Mouse (Mus musculus): ENCODE measurements around the gene Tspan15.

The Tspan15 gene

GRCm38 (mm10) chr10:62230708-62231394 lies at the start of gene Tspan15:
TSS of gene Tspan15 (minus strand) at chr10:62231251.
- peak; percentile 74 to 78 for DNase-seq (ENCODE audit: low spot score in 2 of 2)

GRCm38 (mm10) chr10:62279671-62280070 lies 48.6 kb upstream of the Tspan15 start:
- no peak for DNase-seq (ENCODE audit: low spot score in 2 of 2)

DNA sequence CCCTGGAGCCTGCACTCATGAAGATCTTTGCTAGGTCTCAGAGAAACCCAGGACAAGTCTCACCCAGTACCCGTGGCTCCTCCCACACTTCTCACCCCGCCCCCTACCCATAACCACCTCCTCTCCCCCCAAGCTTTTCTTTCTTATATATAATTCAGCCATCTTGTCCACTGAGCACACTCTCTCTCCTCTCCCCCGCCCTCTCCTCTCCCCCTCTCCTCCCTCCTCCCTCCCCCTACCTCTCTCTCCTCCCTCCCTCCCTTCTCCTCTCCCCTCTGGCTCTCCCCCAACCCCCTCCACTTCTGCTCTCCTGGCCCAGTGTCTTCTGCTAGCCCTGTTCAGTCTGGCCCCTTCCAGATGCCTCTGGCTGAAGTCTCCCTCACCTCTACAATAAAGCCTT lies 48.0 kb upstream of the Tspan15 start:
- no peak for DNase-seq (ENCODE audit: low spot score in 2 of 2)

- DNase-seq (ENCODE audit: low spot score in 2 of 2) = no peak
Measured at GRCm38 (mm10) chr10:62277499-62278293, 46.6 kb upstream of the Tspan15 start.

DNA sequence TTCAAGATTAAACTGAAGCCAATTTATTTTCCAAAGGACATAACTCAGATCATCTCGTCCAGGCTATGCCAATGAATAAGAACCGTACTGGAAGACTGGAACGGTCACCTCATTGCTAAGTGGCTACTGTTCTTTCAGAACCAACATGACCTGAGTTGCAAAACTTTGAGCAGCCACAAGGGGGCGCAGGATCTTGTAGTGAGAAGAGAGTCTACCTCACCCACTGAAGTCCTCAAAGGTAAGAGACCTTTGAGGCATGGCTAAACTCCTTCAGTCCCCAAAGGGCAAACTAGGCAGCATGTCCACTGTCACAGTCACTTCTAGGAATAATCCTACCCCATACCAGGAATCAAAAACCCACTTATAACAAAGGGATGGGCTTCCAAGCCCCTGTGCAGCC lies 44.2 kb upstream of the Tspan15 start:
- peak; percentile 65 to 84 for DNase-seq (ENCODE audit: low spot score in 2 of 2)

- no peak for DNase-seq (ENCODE audit: low spot score in 2 of 2)
Measured at GRCm38 (mm10) chr10:62269278-62269677, 38.2 kb upstream of the Tspan15 start.

- DNase-seq (ENCODE audit: low spot score in 2 of 2) = no peak
Measured at GRCm38 (mm10) chr10:62264299-62264698, 33.2 kb upstream of the Tspan15 start.

DNA sequence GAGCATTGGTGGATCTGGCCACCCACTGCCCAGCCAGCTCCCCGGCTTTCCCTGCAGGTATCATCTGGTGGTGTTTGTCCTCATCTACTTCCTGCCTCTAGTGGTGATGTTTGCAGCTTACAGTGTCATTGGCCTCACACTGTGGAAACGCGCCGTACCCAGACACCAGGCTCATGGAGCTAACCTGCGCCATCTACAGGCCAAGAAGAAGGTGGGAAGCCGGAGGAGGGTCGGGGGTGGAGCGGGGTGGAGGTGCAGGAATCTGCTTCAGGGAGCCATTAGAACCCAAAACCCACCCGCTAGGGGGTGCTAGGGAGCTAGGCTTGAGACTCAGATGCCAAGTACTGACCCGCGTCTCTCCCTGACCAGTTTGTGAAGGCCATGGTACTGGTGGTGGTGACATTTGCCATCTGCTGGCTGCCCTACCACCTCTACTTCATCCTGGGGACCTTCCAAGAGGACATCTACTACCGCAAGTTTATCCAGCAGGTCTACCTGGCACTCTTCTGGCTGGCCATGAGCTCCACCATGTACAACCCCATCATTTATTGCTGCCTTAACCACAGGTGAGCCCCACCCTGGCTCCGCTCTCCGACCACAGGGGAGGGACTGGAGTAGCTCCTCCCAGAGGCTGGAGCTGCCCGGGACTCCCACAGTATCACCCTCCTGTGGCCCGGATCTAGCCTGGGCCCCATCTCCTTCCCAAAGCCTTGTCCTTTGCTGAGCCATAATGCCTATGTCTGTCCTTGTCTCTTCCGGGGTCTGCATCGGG lies 30.2 kb upstream of the Tspan15 start:
- DNase-seq (ENCODE audit: low spot score in 2 of 2) = peak; percentile 24 to 40

GRCm38 (mm10) chr10:62258298-62258697 lies 27.2 kb upstream of the Tspan15 start:
- no peak for DNase-seq (ENCODE audit: low spot score in 2 of 2)

GRCm38 (mm10) chr10:62252496-62253235 lies 21.6 kb upstream of the Tspan15 start:
- DNase-seq (ENCODE audit: low spot score in 2 of 2) = no peak

DNA sequence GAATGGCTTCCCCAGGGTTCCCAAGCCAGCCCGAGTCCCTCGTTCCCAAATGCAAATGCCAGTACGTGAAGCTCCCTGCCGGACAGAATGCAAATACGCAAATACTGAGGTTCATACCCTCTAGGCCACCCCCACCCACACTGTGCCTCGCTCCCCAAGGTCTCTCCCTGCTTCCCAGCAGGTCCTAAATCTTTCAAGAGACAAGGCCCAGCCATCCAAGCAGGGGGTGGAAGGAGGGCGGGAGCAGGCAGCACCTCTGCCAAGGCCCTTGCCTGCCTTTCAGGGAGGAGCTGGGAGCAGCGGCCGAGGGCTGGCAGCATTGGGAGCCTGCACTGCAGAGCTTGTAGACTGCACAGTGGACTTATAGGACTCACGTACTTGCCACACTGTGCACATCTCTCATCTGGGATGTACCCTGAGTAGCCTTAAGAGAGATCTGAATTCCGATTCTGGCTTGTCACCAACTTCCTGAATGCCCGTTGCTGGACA lies 21.0 kb upstream of the Tspan15 start, which contains the start of gene Tacr2:
Gene Tacr2 (plus strand): TSS at position 439 of the 489 bp plus-strand sequence.
- DNase-seq (ENCODE audit: low spot score in 2 of 2) = no peak

DNA sequence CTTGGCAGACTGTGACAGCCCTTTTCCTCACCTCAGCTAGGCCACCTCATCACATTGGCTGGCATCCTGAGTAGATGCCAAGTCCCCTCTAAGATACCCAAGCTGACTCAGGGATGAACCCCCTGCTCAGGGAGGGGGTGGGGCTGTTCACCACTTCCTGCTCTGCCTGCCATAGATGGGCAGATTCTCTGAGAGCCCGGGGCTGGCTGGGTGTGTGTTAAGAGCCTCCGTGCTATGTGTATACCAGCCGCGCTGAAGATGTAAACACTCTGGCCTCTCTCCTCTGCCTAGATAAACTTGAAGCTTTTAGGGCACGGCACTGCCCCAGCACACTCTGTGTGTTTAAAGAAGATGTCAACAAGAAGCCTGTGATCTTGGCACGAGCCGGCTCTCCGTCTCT lies 16.8 kb upstream of the Tspan15 start:
- no peak for DNase-seq (ENCODE audit: low spot score in 2 of 2)

DNA sequence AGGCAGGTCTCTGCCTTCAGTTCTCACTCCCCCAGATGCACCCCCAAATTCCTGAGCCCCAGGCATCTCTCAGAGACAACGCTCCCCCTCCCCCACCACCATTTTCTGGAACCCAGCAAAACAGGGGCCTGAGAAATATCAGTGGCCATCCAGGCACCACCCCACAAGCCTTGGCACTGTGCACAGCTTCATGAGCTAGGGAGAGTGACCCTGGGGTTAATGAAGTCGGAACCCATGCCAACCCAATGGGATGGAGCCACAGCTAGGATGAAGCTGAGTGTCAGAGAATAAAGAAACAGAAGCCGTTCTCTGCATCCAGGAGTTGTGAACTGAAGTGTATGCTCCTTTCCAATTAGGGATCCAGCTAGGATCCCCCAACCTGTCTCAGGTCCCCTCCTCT lies 16.1 kb upstream of the Tspan15 start:
- DNase-seq (ENCODE audit: low spot score in 2 of 2) = no peak

DNA sequence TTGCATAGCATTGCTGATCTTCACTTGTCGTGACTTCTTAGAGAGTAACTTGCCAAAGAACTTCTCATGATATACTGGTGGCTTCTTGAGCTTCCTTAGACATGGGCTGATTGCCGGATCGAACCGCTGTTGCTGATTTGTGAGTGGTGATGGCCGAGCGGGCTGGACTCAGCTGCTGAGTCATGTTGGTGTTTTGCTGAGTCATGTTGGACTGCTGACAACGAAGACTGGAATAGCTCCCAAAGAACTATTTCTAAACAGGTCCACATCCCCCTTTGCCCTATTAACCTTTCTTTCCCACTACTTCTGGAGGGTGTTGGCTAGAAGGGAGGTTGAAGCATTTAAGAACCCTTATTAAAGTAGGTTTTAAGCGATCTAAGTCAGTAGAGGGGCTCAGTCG lies 13.0 kb upstream of the Tspan15 start:
- DNase-seq (ENCODE audit: low spot score in 2 of 2) = no peak

- peak in 1 of 2 experiments; percentile 47 for DNase-seq (ENCODE audit: low spot score in 2 of 2)
Measured at GRCm38 (mm10) chr10:62242896-62243295, 11.8 kb upstream of the Tspan15 start.

- no peak for DNase-seq (ENCODE audit: low spot score in 2 of 2)
Measured at GRCm38 (mm10) chr10:62242358-62242757, 11.3 kb upstream of the Tspan15 start.

GRCm38 (mm10) chr10:62239270-62239669 lies 8.2 kb upstream of the Tspan15 start:
- no peak for DNase-seq (ENCODE audit: low spot score in 2 of 2)

DNA sequence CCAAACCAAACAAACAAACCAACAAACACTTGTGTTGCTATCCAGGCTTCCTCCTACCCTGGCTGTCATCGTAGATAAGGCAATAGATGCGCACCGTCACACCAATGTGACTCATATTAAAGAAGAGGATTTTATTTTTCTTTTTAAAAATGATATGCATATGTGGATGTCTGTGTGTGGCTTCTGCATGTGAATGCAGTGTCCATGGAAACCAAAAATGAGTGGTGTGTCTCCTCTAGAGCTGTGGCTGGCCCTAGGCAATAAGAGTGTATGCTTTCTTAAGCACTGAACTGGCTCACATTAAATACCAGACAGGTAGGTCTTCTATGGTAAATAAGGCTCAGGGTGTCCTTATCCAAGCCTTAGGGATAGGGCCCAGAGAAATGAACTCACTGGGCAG lies 7.6 kb upstream of the Tspan15 start:
- DNase-seq (ENCODE audit: low spot score in 2 of 2) = no peak

GRCm38 (mm10) chr10:62237205-62237604 lies 6.2 kb upstream of the Tspan15 start:
- no peak for DNase-seq (ENCODE audit: low spot score in 2 of 2)

GRCm38 (mm10) chr10:62236165-62236564 lies 5.1 kb upstream of the Tspan15 start:
- DNase-seq (ENCODE audit: low spot score in 2 of 2) = no peak

- DNase-seq (ENCODE audit: low spot score in 2 of 2) = no peak
Measured at GRCm38 (mm10) chr10:62231811-62232210, 760 bp upstream of the Tspan15 start.

- DNase-seq (ENCODE audit: low spot score in 2 of 2) = no peak
Measured at GRCm38 (mm10) chr10:62231395-62231732, 313 bp upstream of the Tspan15 start.

Measured in spleen, postnatal 14 days (tissue).